Mouse (Mus musculus) limb, embryonic 11.5 days (tissue): Measurements from ENCODE around the gene Tmem274. TPM values are rescaled to one million over a fixed set of nuclear protein-coding genes. Genes with fewer than 3 reads are reported as not detected.

Experiments
- ATAC-seq: fragments of 200-750 bp; cut with Nextera tagmentation; 2 replicates; pipeline ENCODE4 v1.8.0; 2017; ENCODE audit warnings: low read depth; ENCODE audit not compliant: insufficient number of reproducible peaks, low FRiP score, low TSS enrichment
- DNase-seq: peaks from one replicate; pipeline ENCODE4 v3.0.0-alpha.2; 2015; ENCODE audit warnings: low spot score
- H3K27ac ChIP-seq: fragments of 300-500 bp; sonication (generic); replicated peaks from 2 replicates; pipeline ENCODE4 v1.5.1; 2014; ENCODE audit warnings: low read depth, mild to moderate bottlenecking, low read length
- H3K27me3 ChIP-seq: fragments of 300-500 bp; sonication (generic); 2 replicates; pipeline ENCODE4 v1.6.1; 2014; ENCODE audit warnings: mild to moderate bottlenecking, low read length, mixed read lengths; ENCODE audit not compliant: control insufficient read depth, insufficient read depth
- H3K36me3 ChIP-seq: fragments of 300-500 bp; sonication (generic); 2 replicates; pipeline ENCODE4 v1.6.1; 2014; ENCODE audit warnings: mild to moderate bottlenecking, low read length, moderate library complexity, mixed read lengths; ENCODE audit not compliant: control insufficient read depth, insufficient read depth
- H3K4me1 ChIP-seq: fragments of 300-500 bp; sonication (generic); 2 replicates; pipeline ENCODE4 v1.6.1; 2014; ENCODE audit warnings: low read length, mixed read lengths; ENCODE audit not compliant: control insufficient read depth, insufficient read depth
- H3K4me2 ChIP-seq: fragments of 300-500 bp; sonication (generic); 2 replicates; pipeline ENCODE4 v1.6.1; 2014; ENCODE audit warnings: low read depth, mild to moderate bottlenecking, moderate library complexity; ENCODE audit not compliant: severe bottlenecking
- H3K4me3 ChIP-seq: fragments of 300-500 bp; sonication (generic); 2 replicates; pipeline ENCODE4 v1.5.1; 2014; ENCODE audit warnings: low read depth, low read length
- H3K9ac ChIP-seq: fragments of 300-500 bp; sonication (generic); 2 replicates; pipeline ENCODE4 v1.6.1; 2014; ENCODE audit warnings: mild to moderate bottlenecking, low read length
- H3K9me3 ChIP-seq: fragments of 300-500 bp; sonication (generic); 2 replicates; pipeline ENCODE4 v1.6.1; 2016; ENCODE audit warnings: low read length; ENCODE audit not compliant: control insufficient read depth
- WGBS: fragments of 180-500 bp; shearing (Covaris S2); extraction: QIAGEN DNeasy Blood & Tissue Kit; methylation state at CpG from one replicate; pipeline ENCODE4 v1.1.7; 2014; 5-methylcytosine and 5-hydroxymethylcytosine counted together
- polyA plus RNA-seq: library from polyadenylated mRNA; unstranded; fragments of >200 nt; fragmentation: Nextera tagmentation; extraction: Ambion mirVana; gene quantifications from 2 replicates; pipeline ENCODE4 v1.2.1, GENCODE M21; 2014

Tmem274 gene
- polyA plus RNA-seq, 1 experiment from 2014 or later = not detected

DNA sequence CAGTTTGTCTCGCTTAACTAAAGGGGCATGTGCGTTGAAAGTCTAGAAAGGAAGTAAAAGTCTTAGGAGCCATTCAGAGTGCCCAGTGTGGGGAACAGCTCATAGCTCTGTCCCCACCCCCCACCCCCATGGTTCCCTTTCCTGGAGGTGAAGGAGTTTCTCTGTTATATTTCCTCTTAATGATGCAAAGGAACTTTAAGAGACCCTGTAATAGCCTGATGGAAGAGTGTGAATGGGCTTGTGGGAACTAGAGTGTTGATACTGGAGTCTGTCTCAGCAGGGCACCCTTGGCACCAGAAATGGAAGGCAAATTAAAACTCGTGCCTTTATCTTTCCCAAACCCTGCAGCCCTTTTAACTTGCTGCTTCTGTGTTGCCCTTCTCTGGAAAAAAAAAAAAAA, 27.7 kb downstream of the Tmem274 start:
- ATAC-seq (no peak; the same call in 1 of the 2 replicates), DNase-seq (peak; percentile 30)
- peaks cover 4% of the 10 kb centered on the region; the same call in 1 of the 2 replicates for H3K4me1 ChIP-seq
- peaks cover 2% of the 10 kb centered on the region; the same call in 1 of the 2 replicates for H3K36me3 ChIP-seq
- no peak overlapping the region for H3K4me2 ChIP-seq
- H3K9me3 ChIP-seq = no peaks in the 10 kb centered on the region
- 33% methylated on average over 3 of the region's 3 CpGs for WGBS
- H3K27ac ChIP-seq = peak overlapping the region; percentile 60
- no peaks in the 10 kb centered on the region for H3K27me3 ChIP-seq
- no peak overlapping the region for H3K4me3 ChIP-seq
- no peak overlapping the region for H3K9ac ChIP-seq

DNA sequence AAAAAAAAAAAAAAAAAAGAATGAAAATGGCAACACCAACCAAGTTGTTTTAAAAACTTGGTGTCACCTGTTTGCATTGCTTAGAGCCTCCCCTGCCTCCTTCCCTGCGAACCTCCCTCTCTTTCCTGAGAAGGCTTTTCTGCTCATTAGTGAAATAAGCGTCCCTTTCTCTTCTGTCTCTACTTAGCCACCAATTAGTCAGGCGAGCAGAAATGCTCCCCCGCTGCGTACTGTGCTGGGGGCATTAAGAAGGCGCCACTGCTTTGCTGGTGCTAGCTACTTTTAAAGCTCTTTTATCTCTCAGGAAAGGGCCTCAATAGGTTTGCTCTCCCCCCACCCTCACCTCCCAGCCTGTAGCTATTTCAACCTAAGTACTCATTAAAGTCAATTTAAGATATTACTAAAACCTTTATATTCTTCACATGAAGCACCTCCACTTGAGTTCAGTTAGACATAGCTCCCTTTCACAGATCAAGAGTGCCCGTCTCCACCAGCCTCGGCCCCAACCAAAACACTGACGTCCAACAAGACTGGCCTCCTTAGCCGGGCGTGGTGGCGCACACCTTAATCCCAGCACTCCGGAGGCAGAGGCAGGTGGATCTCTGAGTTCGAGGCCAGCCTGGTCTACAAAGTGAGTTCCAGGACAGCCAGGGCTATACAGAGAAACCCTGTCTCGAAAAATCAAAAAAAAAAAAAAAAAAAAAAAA, 28.2 kb downstream of the Tmem274 start:
- peak; percentile 54 for DNase-seq
- peaks cover 4% of the 10 kb centered on the region; the same call in 1 of the 2 replicates for H3K4me1 ChIP-seq
- ATAC-seq = no peak
- H3K27ac ChIP-seq = 0 out of 2 replicates have a peak overlapping the region, but pooled peaks have one; percentile 33
- no peaks in the 10 kb centered on the region for H3K9me3 ChIP-seq
- no peak overlapping the region for H3K4me2 ChIP-seq
- H3K36me3 ChIP-seq = peaks cover 2% of the 10 kb centered on the region; the same call in 1 of the 2 replicates
- no peaks in the 10 kb centered on the region for H3K27me3 ChIP-seq
- H3K9ac ChIP-seq = no peak overlapping the region
- H3K4me3 ChIP-seq = no peak overlapping the region
- 53% methylated on average over 14 of the region's 15 CpGs for WGBS

DNA sequence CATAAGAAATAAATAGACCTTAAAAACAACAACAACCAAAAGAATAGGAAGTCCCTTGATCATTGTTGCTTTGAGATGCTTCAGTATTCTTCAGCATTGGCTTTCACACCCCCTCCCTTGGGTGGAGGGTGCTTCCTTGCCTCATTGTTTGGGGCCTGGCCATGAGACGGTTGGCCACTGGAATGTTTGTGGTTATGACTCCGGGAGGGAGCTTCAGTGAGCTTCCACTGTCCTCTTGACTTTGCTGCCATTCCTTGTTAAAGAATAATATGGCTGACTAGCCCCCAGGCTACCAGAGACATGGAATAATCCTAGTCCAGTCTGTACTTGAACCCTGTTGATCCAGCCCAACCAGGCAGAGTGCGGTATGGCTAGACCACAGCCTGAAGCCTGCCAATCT, 29.7 kb downstream of the Tmem274 start:
- H3K4me3 ChIP-seq = no peak overlapping the region
- no peak for DNase-seq
- no peak overlapping the region for H3K4me2 ChIP-seq
- no peaks in the 10 kb centered on the region for H3K27me3 ChIP-seq
- no peak overlapping the region for H3K27ac ChIP-seq
- 87% methylated on average over 3 of the region's 3 CpGs for WGBS
- H3K36me3 ChIP-seq = no peaks in the 10 kb centered on the region
- ATAC-seq = no peak
- peaks cover 4% of the 10 kb centered on the region; the same call in 1 of the 2 replicates for H3K4me1 ChIP-seq
- no peaks in the 10 kb centered on the region for H3K9me3 ChIP-seq
- no peak overlapping the region for H3K9ac ChIP-seq

DNA sequence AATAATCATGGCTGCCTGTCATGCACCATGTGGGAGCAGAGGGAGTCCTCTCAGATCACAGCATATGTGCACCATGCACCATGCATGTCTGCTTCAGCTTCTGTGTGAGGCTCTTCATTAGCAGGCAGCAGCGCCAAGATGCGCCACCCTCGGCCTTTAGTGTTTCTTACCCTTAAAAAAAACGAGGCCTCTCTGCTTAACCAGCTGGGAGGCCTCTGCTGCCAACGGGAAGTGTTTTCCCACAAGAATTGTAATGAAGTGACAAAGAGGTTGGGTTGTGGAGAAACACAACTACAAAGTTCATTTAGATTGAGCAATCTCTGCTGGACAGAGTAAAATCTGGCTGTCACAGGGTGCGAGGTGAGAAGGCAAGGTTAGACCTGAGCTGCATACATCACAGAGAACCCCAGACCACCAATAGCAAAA, 34.1 kb downstream of the Tmem274 start:
- WGBS = 56% methylated on average over 6 of the region's 6 CpGs

DNA sequence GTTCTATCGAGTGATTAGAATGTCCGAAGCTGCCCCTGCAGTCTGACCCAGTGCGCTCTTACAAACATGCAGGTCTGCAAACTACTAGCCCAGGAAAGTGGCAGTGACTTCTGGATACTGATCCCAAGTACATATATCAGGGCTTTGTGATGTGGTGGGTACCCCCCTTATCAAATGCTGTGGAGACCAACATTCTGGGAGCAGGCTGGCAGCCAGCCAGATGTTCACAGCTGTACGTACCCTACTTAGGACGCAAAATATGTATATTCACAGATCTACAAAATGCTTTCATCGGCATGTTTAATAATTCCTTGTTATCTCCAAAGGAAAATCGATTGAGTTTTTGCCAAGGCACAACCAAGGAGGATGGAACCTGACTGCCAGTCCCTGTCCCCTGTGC, 34.9 kb downstream of the Tmem274 start:
- WGBS = 86% methylated on average over 7 of the region's 7 CpGs
- no peak for ATAC-seq
- H3K4me1 ChIP-seq = no peaks in the 10 kb centered on the region

More for the DNA sequence above, 34.1 kb downstream of the Tmem274 start:
- no peaks in the 10 kb centered on the region for H3K4me1 ChIP-seq
- no peak overlapping the region for H3K4me2 ChIP-seq
- no peaks in the 10 kb centered on the region for H3K36me3 ChIP-seq
- no peak overlapping the region for H3K27ac ChIP-seq
- no peak overlapping the region for H3K9ac ChIP-seq
- no peak for DNase-seq
- no peak for ATAC-seq
- H3K27me3 ChIP-seq = no peaks in the 10 kb centered on the region
- no peak overlapping the region for H3K4me3 ChIP-seq
- no peaks in the 10 kb centered on the region for H3K9me3 ChIP-seq

DNA sequence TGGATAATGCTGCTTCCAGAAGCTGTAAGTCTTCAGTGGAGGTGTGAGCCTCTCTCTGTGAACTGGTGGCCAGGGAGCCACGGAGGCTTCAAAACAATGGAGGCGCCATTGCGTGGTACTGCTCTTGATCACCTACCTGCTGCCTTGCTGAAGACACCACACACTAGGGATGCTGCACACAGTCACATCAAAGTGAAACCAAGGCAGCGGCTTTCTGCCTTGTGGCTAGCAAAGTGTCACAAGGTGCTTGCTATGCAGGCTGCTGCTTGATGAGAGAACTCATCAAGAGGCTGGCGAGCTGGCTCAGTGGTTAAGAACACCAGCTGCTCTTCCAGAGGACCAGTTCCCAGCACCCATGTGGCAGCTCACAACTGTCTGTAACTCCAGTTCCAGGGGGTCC, 38.5 kb downstream of the Tmem274 start:
- DNase-seq (no peak), ATAC-seq (no peak)
- Histone ChIP-seq H3K27me3 (no peaks in the 10 kb centered on the region), H3K9me3 (no peaks in the 10 kb centered on the region), H3K27ac (no peak overlapping the region), H3K4me2 (no peak overlapping the region), H3K9ac (no peak overlapping the region), H3K4me1 (peaks cover 9% of the 10 kb centered on the region; the same call in 1 of the 2 replicates), H3K4me3 (no peak overlapping the region), H3K36me3 (no peaks in the 10 kb centered on the region)
- 89% methylated on average over 5 of the region's 5 CpGs for WGBS

More for the DNA sequence above, 34.9 kb downstream of the Tmem274 start:
- DNase-seq = no peak
- H3K4me2 ChIP-seq = no peak overlapping the region
- no peak overlapping the region for H3K4me3 ChIP-seq
- H3K9me3 ChIP-seq = no peaks in the 10 kb centered on the region
- no peak overlapping the region for H3K9ac ChIP-seq
- no peaks in the 10 kb centered on the region for H3K27me3 ChIP-seq
- H3K27ac ChIP-seq = no peak overlapping the region
- H3K36me3 ChIP-seq = no peaks in the 10 kb centered on the region

DNA sequence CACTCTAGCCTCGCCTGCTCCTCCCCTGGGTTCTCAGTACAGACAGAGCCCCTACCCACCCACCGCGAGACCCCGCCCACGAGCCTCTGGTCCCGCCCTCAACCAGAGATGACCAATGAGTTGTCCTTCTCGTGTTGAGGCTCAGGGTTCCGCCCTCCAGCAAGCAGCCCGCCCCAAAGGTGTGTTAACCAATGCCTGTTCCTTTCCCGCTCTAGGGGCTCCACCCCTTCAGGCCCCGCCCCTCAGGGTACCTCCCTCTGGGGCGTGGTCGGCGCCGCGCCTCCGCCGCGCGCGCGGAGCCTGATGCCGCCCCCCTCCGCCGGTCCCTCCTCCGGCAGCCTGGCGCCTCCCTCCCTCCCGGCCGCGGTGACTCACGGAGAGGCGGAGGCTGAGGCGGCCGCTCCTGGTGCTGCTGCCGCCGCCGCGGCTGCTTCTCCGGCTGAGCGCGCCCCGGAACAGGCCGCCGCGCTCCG, 40.7 kb downstream of the Tmem274 start, which contains the start of gene Ctnnbip1:
Gene Ctnnbip1, plus strand, starts transcription at position 369 of the 473 bp plus-strand sequence.
- under 1% methylated on average over 35 of the region's 46 CpGs for WGBS
- H3K27me3 ChIP-seq = no peaks in the 10 kb centered on the region

DNA sequence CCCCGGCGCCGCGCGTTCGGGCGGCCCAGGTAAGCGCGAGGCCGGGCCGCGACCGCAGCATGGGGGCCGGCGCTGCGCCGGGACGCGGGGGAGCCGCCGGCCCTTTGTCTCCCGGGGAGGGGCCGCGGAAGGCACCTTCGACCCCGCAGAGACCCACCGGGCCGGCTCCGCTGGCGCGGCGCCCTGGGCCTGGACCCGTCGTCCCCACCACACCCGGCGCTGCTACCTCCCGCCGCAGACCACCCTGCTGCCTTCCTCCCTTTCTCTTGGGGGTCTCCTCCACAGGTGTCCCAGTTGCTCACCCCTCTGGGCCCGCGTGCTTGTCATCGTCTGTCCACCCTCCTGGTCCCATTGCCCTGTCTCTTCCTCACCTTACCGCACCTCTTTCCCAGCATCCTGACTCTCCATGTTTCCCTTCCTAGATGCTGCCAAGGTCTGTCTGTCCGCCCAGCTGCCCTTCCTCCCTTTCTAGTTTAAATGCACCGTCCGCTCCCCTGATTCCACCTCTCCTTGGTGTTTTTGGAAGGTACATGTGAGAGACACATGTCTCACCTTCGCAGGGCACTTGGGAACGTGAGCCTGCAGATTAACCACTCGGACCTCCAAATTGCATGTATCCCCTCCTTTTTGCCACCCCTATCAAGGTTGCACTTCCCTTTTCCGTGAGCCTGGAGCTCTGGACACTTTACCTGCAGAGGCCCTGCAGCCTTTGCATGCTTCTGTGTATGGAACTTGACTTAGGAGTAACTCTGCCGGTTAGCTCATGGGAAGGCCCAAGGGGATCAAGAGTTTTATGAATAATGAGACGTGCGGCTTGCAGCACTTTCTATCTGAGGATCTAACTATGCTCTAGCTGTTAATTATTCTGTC, 41.4 kb downstream of the Tmem274 start:
- Histone ChIP-seq H3K27ac (0 out of 2 replicates have a peak overlapping the region, but pooled peaks have one; percentile 18), H3K4me3 (peak overlapping the region; percentile 81), H3K4me2 (peak overlapping the region; percentile 84), H3K9ac (peak overlapping the region; percentile 79), H3K9me3 (no peaks in the 10 kb centered on the region), H3K36me3 (no peaks in the 10 kb centered on the region), H3K4me1 (peaks cover 14% of the 10 kb centered on the region; the same call in 1 of the 2 replicates), H3K27me3 (no peaks in the 10 kb centered on the region)
- 3% methylated on average over 37 of the region's 52 CpGs for WGBS
- peak; percentile 54 for DNase-seq
- no peak; the same call in 1 of the 2 replicates for ATAC-seq

More for the DNA sequence above, 40.7 kb downstream of the Tmem274 start, which contains the start of gene Ctnnbip1:
- Histone ChIP-seq H3K4me3 (peak within 1 kb of the TSS; percentile 81), H3K4me2 (peak within 1 kb of the TSS; percentile 84), H3K36me3 (no peaks in the 10 kb centered on the region), H3K27ac (0 out of 2 replicates have a peak within 1 kb of the TSS, but pooled peaks have one; percentile 18), H3K9ac (peak within 1 kb of the TSS; percentile 79), H3K4me1 (peaks cover 13% of the 10 kb centered on the region; the same call in 1 of the 2 replicates), H3K9me3 (no peaks in the 10 kb centered on the region)
- peak; percentile 98 for ATAC-seq
- peak; percentile 97 for DNase-seq
